Mouse (Mus musculus) stomach, postnatal 0 days (tissue): ENCODE measurements around the gene Angpt4. TPM values are rescaled to one million over a fixed set of nuclear protein-coding genes. Genes with fewer than 3 reads are reported as not detected.
A peak's percentile ranks its signal among the peaks of the same experiment; 100 is the strongest.

ENCODE experiments used
- ATAC-seq: fragments of 200-750 bp; cut with Nextera tagmentation; 2 replicates; pipeline ENCODE4 v1.8.0; 2017; ENCODE audit not compliant: low FRiP score, low TSS enrichment
- DNase-seq: peaks from one replicate; pipeline ENCODE4 v3.0.0-alpha.2; 2016; ENCODE audit warnings: low spot score
- H3K27ac ChIP-seq: fragments of 300-500 bp; sonication (generic); replicated peaks from 2 replicates; pipeline ENCODE4 v1.5.1; 2014; ENCODE audit warnings: mild to moderate bottlenecking, control low read depth
- H3K27me3 ChIP-seq: fragments of 300-500 bp; sonication (generic); 2 replicates; pipeline ENCODE4 v1.6.1; 2014; ENCODE audit warnings: low read length; ENCODE audit not compliant: control insufficient read depth, insufficient read depth
- H3K36me3 ChIP-seq: fragments of 300-500 bp; sonication (generic); 2 replicates; pipeline ENCODE4 v1.6.1; 2014; ENCODE audit warnings: low read length, mixed read lengths; ENCODE audit not compliant: control insufficient read depth, insufficient read depth
- H3K4me1 ChIP-seq: fragments of 300-500 bp; sonication (generic); replicated peaks from 2 replicates; pipeline ENCODE4 v1.6.1; 2014; ENCODE audit warnings: antibody characterized with exemption; ENCODE audit not compliant: control insufficient read depth, insufficient read depth
- H3K4me2 ChIP-seq: fragments of 300-500 bp; sonication (generic); replicated peaks from 2 replicates; pipeline ENCODE4 v1.6.1; 2014; ENCODE audit warnings: low read depth, mild to moderate bottlenecking, control low read depth, moderate library complexity
- H3K4me3 ChIP-seq: fragments of 300-500 bp; sonication (generic); 2 replicates; pipeline ENCODE4 v1.5.1; 2014; ENCODE audit warnings: low read depth, low read length, control low read depth
- H3K9ac ChIP-seq: fragments of 300-500 bp; sonication (generic); 2 replicates; pipeline ENCODE4 v1.6.1; 2014; ENCODE audit warnings: mild to moderate bottlenecking, low read length, control low read depth, mixed read lengths
- H3K9me3 ChIP-seq: fragments of 300-500 bp; sonication (generic); 2 replicates; pipeline ENCODE4 v1.6.1; 2016; ENCODE audit warnings: low read length; ENCODE audit not compliant: control insufficient read depth
- CTCF ChIP-seq: IDR thresholded peaks from 2 replicates; pipeline ENCODE4 v1.5.1; 2016; ENCODE audit warnings: antibody characterized with exemption, low read depth, mild to moderate bottlenecking, moderate library complexity
- EP300 ChIP-seq: optimal IDR thresholded peaks from 2 replicates; pipeline ENCODE3; 2016; ENCODE audit warnings: antibody characterized with exemption
- WGBS: fragments of 180-500 bp; shearing (Covaris S2); extraction: QIAGEN DNeasy Blood & Tissue Kit; methylation state at CpG from one replicate; pipeline ENCODE4 v1.1.7; 2014; 5-methylcytosine and 5-hydroxymethylcytosine counted together
- polyA plus RNA-seq: library from polyadenylated mRNA; unstranded; fragments of >200 nt; fragmentation: Nextera tagmentation; extraction: Ambion mirVana; gene quantifications from 2 replicates; pipeline ENCODE4 v1.2.1, GENCODE M21; 2015

Angpt4 gene
- polyA plus RNA-seq, 1 experiment from 2014 or later: 0.42 TPM

- Histone ChIP-seq H3K27ac (peak overlapping the region; percentile 37), H3K4me2 (peak overlapping the region; percentile 49), H3K4me1 (peaks cover 8% of the 10 kb centered on the region), H3K9ac (no peak overlapping the region), H3K36me3 (peaks cover 8% of the 10 kb centered on the region; the same call in 1 of the 2 replicates), H3K9me3 (no peaks in the 10 kb centered on the region), H3K4me3 (peak overlapping the region; percentile 1), H3K27me3 (no peaks in the 10 kb centered on the region)
- peak; percentile 85 for ATAC-seq
- WGBS: 45% methylated on average over 53 of the region's 53 CpGs
- TF ChIP-seq EP300 (no peak), CTCF (no peak; the same call in 1 of the 2 replicates)
- peak; percentile 93 for DNase-seq
Observed at GRCm38 (mm10) chr2:151970191-151971172, 59.5 kb downstream of the Angpt4 start.

GRCm38 (mm10) chr2:151971748-151972147 is 60.7 kb downstream of the Angpt4 start:
- Histone ChIP-seq H3K4me2 (peak overlapping the region; percentile 49), H3K36me3 (peaks cover 8% of the 10 kb centered on the region; the same call in 1 of the 2 replicates), H3K4me3 (no peak overlapping the region), H3K9ac (no peak overlapping the region; the same call in 1 of the 2 replicates), H3K9me3 (no peaks in the 10 kb centered on the region), H3K4me1 (peaks cover 8% of the 10 kb centered on the region), H3K27me3 (no peaks in the 10 kb centered on the region), H3K27ac (peak overlapping the region; percentile 49; the same call in 1 of the 2 replicates)
- TF ChIP-seq CTCF (no peak), EP300 (no peak)
- ATAC-seq: no peak
- DNase-seq: no peak
- WGBS: 74% methylated on average over 5 of the region's 5 CpGs

GRCm38 (mm10) chr2:151972880-151973594 is 62.0 kb downstream of the Angpt4 start:
- 33% methylated on average over 23 of the region's 23 CpGs for WGBS
- Histone ChIP-seq H3K4me3 (peak overlapping the region; percentile 33), H3K9ac (peak overlapping the region; percentile 57), H3K27ac (peak overlapping the region; percentile 88), H3K9me3 (no peaks in the 10 kb centered on the region), H3K4me1 (peaks cover 14% of the 10 kb centered on the region), H3K36me3 (peaks cover 8% of the 10 kb centered on the region; the same call in 1 of the 2 replicates), H3K27me3 (no peaks in the 10 kb centered on the region), H3K4me2 (peak overlapping the region; percentile 64)
- no peak for TF ChIP-seq CTCF
- no peak for TF ChIP-seq EP300
- ATAC-seq (peak; percentile 72), DNase-seq (peak; percentile 77)

GRCm38 (mm10) chr2:151973595-151974562 is 62.9 kb downstream of the Angpt4 start:
- Histone ChIP-seq H3K4me1 (peaks cover 18% of the 10 kb centered on the region), H3K4me2 (peak overlapping the region; percentile 64), H3K27ac (peak overlapping the region; percentile 88), H3K36me3 (0 out of 2 replicates have a peak, but pooled peaks cover 5% of the 10 kb centered on the region), H3K9ac (peak overlapping the region; percentile 57), H3K9me3 (no peaks in the 10 kb centered on the region), H3K4me3 (peak overlapping the region; percentile 33), H3K27me3 (no peaks in the 10 kb centered on the region)
- DNase-seq (peak; percentile 93), ATAC-seq (peak; percentile 61)
- WGBS: 26% methylated on average over 36 of the region's 36 CpGs
- no peak for TF ChIP-seq EP300
- peak; percentile 51 for TF ChIP-seq CTCF

GRCm38 (mm10) chr2:151975295-151975694 is 64.3 kb downstream of the Angpt4 start:
- Histone ChIP-seq H3K36me3 (no peaks in the 10 kb centered on the region), H3K4me3 (no peak overlapping the region), H3K9ac (no peak overlapping the region), H3K9me3 (no peaks in the 10 kb centered on the region), H3K4me1 (peaks cover 19% of the 10 kb centered on the region), H3K4me2 (no peak overlapping the region), H3K27ac (no peak overlapping the region), H3K27me3 (no peaks in the 10 kb centered on the region)
- DNase-seq (no peak), ATAC-seq (no peak)
- TF ChIP-seq CTCF: peak; percentile 50
- TF ChIP-seq EP300: no peak
- WGBS: 85% methylated on average over 5 of the region's 5 CpGs
